Mouse (Mus musculus) gastrocnemius, adult 18-20 months (tissue): ENCODE measurements around the gene Plin3. TPM values are rescaled to one million over a fixed set of nuclear protein-coding genes. Genes with fewer than 3 reads are reported as not detected.
"Not testable (repeated sequence)": the region's sequence is repeated elsewhere in the genome, so short reads cannot be mapped to it uniquely, and the experiment has no call there.

Source experiments
- DNase-seq: peaks from one replicate; pipeline ENCODE4 v3.0.0; 2021; ENCODE audit warnings: low spot score
- total RNA-seq, 2 experiments: library from RNA; stranded (reverse); gene quantifications; 2 replicates each; pipeline ENCODE4 v1.2.3; 2021

The Plin3 gene
- total RNA-seq, 2 experiments from 2014 or later: 32.4 to 50.3 TPM

DNA sequence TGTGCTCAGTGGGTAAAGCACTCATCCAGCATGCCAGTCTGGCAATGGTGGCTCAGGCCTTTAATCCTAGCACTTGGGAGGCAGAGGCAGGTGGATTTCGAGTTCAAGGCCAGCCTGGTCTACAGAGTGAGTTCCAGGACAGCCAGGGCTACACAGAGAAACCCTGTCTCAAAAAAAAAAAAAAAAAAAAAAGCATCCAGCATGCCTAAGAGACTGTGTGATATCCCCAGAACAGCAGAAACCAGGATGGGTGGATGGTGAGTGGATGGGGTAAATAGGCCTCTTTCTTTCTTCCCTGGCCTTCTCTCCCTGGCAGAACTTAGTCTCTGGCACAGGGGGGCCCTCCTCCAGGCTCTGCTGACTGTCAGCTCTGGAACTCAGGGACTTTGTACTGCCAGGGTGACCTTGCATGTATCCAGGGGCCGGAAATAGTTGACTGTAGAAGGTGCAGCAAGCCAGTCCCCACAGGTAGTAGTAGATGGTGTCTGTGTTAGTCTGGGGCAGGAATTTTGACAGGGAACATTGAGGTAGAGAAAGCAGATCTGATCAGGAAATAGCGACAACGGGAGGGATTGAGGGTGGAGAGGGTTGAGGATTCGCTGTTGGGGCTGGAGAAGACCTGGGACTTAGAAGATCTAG is 16.7 kb downstream of the Plin3 start:
- peak; percentile 58 for DNase-seq

DNA sequence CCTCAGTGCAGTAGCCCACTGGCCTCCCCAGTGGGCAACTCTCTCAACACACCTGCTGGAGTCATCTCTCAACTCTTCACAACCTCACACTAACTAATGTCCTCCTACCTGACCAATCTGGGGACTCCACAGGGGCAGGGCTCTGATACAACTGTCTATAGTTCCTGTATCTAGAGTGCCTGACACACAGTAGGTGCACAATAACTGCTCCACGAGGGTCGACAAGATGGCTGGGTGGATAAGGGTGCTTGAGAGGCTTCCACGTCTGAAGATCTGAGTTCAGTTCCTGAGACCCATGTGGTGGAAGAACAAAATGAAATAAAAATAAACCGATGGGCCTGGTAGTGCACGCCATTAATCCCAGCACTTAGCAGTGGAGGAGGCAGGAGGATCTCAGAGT is 18.7 kb downstream of the Plin3 start:
- no peak for DNase-seq

DNA sequence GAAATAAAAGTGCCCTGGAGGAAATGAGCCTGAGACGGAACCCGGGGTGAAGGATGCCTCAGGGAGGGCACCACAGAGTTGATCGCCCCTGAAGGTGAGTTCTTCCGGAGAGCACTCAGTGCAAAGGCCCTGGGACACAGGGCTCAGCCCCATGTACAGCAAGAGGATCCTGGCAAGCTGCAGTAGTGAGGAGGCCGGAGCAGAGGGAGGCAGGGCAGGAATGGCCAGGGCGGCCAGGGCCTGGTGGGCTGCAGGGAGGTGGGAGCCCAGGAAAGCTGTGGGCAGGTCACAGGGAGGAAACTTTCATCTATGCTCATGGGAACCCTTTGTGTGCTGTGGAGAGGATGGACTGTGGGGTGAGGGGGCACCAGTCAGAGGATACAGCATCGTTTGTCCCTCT is 19.2 kb downstream of the Plin3 start:
- no peak for DNase-seq

DNA sequence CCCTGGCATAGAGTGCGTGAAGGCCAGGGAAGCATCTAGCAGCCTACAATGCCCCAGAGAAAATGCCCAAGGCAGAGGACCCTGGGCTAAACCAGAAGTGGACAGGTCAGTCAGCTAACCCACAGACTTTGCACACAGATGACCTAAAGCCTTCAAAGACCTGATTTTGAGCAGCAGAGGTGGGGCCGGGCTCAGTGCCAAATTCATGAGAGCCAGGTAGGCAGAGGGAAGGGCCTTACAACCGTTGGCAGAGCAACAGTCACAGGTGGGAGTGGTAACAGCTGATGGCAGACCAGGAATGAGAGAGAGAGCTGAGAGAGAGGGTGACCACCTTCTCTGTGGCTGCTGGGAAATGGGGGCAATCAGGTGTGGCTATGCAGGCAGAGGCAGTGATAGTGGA is 20.0 kb downstream of the Plin3 start:
- DNase-seq: no peak

DNA sequence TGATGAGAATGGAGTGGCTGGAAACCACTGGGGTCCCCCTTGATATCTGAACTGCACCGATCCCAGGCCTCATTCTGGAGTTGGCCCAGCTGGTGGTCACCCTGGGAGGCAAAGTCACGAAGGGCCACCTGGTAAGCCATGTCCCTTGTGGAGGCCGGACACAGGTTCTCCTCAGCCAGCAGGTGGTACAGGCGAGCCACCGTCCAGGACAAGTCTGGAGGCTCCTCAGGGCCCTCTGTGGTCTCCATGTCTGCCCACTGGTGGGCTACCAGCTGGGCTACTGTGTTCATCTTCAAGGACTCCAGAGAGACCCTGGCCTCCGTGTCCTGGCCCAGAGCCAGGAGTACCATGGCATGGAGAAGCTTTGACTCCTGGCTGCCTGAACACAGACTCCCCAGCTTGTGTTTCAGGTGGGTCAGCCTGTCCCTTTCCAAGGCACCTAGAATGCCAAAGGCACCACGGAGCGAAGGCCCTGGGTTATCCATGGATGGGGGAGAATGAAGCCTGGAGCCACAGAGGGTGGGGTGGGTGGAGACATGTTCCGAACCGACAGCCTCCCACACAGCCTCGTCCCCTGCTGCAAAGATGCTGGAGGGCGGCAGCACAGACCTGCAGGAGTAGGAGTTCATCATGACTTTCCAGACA is 20.9 kb downstream of the Plin3 start:
- DNase-seq: no peak

DNA sequence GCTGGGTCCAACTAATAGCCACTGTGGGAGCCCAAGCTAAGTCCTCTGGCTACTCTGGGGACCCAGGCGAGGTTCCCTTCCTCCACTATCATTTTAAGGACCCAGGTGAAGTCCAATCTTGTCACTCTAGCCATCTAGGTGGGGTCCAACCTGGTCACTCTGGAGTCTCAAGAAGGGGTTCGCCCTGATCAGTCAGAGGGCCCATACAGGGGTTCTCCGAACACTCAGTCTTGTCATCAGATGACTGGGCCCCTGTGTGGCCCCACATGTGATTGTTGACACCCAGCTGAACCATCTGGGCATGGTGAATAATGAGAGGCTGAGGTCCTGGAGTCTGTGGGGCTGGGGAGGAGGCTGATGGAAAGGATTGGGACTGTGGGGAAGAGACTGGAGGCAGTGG is 22.9 kb downstream of the Plin3 start:
- DNase-seq: peak; percentile 12

DNA sequence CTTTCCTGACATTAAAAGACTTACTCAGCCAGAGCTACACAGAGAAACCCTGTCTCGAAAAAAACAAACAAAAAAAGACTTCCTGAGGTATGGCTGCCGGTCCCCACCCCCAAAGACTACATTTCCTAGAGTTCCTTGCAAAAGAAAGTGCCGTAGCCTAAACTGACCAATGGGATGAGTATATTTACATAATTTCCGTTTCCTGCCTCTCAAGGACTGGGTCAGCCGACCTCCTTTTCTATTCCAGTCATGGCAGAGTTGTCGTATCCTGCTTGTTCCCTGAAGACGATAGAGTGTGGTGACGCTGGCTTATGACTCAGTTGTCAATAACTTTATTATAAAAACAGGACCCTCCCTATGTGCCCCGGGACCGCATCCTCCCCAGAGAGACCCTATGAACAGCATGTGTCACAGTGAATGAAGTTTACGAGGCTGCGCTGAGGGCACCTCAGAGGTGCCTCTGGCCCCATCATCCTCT is 23.5 kb downstream of the Plin3 start:
- DNase-seq: peak; percentile 78

DNA sequence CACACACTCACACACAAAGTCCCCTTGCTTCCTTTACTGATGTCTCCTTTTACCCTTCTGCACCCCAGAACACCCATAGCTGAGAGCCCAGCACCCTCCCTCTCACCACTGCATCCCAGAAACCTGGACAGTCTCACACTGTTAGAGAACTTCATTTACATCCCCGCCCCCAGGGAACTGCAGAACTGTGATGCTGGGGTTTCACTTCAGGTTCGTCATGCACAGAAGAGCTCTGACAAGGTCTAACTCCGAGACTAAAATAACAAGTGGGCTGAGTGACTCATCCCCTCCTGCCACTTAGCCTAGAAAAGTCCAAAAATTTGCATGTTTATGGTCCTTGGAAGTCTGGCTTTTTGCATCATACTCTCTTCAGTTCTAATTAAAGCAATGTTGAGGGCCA is 26.4 kb downstream of the Plin3 start:
- peak; percentile 13 for DNase-seq

DNA sequence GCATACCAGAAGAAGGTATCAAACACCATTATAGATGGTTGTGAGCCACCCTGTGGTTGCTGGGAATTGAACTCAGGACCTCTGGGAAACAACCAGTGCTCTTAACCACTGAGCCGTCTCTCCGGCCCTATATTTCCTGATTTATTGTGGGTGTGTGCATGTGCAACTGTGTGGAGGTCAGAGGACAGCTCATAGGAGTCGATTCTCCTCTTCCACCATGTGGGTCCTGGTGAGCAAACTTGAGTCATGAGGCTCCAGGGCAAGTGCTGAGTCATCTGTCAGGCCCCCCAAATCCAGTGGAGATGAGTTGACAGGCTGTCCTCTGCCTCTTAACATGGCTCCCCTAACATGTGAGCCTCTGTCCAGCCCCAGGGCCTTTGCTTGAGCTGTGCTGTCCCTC is 26.8 kb downstream of the Plin3 start:
- no peak for DNase-seq

DNA sequence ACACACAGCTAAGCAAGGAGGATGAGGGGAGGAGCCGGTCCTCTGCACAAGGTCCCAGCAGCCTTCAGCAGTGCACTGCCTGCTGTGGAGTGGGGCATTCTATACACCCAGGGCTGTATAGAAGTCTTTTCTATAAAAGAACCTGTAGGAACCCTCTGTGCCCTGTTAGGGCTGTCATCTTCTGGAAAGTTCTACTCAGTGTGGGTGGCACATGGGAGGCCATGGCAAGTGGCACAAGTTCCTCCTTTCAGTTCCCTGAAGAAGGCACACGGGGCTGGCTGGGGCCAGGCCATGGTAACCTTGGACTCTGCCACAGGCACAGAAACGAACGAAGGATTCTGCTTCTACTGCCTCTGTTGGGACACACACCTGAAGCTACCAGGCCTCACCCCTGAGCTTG is 27.7 kb downstream of the Plin3 start:
- no peak for DNase-seq

DNA sequence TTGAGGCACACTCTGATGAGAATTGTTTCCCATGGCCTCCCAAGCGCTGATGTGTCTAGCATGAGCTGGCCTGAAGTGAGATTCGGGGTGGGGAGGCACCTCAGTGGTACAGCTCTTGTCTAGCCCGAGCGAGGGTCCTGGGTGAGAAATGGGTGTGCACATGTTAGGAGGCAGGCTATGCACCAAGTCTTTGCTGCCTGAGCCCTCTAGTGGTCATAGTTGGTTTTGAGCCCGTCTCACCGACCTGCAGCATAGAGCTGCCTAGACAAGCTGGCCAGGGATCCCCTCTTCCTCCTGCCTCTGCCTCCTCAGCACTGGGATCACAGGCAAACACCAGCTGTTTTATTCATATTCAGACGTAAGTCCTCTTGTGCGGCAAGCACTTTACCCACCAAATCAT is 28.7 kb downstream of the Plin3 start:
- peak; percentile 89 for DNase-seq

DNA sequence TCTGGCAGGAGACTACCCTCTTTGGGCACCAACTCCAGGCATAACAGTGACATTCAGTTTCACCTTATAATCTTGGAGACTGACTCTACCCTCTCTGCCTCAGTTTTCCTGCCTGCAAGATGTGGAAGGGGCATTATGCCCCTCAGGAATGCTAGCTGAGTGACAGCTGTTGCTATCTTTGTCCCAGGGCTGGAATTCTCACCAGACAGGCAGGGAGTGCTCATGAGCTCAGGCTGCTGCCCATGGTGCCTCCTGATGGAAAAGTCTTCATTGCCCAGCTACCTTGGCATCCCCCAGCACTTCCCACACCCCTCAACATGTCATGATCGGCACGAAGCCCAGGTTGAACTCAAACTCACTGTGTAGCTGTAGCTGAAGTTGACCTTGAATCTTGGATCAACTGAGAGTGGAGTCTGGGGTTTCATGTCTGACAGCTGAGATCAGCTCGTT is 30.0 kb downstream of the Plin3 start:
- peak; percentile 90 for DNase-seq

DNA sequence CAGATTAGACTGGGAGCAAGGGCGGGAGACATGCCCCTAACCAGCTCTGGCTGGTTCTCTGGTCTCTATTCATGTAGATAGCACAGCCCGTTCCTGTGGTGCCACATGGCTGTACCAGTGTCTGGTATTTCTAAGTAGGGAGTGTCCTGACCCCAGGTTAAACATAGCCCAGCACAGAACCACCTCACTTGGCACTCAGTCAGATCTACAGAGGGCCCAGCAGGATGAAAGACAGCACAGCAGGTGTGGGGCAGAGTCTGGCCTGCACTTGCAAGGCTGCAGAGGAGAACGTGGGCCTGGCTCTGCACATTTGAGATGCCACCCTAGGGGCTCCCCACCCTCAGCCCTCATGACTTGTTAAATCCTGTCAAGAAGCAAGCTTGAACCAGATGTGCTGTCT is 31.5 kb downstream of the Plin3 start:
- DNase-seq: peak; percentile 86

DNA sequence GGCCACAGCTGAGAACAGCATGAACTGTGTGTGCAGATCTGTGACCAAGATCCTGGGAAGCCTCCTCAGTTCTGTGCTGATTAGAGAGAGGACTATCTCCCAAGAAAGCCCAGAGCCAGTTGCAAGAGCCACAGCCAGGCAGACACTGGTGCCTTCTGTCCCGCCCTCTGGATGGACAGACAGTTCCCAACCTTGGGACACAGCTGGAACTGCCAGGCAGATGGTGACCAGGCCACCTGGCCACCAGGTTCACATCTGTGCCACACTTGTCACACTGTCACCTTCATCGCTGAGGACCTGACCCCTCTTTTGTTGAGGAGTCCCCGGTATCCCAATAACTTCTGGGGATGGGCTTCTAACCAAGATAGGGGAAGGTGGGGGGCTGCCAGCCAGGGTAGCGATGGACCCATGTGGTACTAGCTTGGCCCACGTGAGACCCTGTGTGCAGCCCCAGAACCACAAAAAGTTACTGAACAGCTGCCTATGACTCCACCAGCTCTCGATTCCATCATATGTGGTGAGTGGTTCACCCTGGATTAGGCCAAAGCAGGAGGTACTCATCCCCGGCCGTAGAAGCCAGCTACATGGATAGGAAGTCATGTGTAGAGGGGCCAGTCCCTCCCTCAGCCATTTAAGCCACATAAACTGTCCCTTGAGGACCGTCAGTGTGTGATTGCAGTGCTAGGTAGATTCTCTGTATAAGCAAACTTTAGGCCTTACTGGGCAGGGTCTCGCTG is 33.2 kb downstream of the Plin3 start:
- peak; percentile 31 for DNase-seq

DNA sequence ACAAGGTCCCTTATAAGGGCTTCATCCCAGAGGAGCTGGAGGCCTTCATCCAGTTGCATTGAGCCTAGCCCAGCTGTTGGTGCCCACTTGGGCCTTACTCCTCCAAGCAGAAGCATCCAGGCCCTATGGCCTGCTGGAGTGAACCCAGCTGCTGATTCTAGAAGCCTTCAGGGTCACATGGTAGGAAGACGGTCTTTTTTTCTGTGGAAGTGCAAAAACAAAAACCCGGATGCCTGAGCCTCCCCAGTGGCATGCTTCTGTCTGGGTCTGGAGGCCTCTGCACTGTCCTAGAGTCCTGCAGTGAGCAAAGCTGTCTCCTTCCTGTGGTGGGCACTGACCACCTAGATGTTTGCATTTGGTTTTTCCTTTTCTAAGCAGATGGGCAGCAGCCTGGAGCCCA is 33.9 kb downstream of the Plin3 start:
- DNase-seq: not testable (repeated sequence)

DNA sequence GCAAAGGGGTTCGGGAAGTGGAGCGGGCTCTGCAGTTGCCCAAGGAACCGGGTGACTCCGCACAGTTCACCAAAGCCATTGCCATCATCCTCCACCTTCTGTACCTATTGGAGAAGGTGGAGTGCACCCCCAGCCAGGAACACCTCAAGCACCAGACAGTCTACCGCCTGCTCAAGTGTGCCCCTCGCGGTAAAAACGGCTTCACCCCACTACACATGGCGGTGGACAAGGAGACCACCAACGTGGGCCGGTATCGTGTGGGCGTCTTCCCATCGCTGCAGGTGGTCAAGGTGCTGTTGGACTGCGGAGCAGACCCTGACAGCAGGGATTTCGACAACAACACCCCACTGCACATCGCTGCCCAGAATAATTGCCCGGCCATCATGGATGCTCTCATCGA is 34.4 kb downstream of the Plin3 start:
- not testable (repeated sequence) for DNase-seq

DNA sequence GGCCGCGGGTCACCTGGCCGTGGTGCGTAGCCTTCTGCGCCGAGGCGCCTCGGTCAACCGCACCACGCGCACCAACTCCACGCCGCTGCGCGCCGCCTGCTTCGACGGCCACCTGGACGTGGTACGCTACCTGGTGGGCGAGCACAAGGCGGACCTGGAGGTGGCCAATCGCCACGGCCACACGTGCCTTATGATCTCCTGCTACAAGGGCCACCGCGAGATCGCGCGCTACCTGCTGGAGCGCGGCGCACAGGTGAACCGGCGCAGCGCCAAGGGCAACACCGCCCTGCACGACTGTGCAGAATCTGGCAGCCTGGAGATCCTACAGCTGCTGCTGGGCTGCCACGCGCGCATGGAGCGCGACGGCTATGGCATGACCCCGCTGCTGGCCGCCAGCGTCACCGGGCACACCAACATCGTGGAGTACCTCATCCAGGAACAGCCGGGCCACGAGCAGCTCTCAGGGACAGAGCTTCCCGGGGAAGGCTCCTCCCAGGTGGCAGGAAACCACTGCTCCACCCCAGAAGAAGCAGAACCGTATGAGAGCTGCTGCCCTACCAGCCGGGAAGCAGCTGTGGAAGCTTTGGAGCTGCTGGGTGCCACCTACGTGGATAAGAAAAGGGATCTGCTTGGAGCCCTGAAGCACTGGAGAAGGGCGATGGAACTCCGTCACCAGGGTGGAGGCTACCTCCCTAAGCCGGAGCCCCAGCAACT is 35.3 kb downstream of the Plin3 start:
- DNase-seq: peak; percentile 47

DNA sequence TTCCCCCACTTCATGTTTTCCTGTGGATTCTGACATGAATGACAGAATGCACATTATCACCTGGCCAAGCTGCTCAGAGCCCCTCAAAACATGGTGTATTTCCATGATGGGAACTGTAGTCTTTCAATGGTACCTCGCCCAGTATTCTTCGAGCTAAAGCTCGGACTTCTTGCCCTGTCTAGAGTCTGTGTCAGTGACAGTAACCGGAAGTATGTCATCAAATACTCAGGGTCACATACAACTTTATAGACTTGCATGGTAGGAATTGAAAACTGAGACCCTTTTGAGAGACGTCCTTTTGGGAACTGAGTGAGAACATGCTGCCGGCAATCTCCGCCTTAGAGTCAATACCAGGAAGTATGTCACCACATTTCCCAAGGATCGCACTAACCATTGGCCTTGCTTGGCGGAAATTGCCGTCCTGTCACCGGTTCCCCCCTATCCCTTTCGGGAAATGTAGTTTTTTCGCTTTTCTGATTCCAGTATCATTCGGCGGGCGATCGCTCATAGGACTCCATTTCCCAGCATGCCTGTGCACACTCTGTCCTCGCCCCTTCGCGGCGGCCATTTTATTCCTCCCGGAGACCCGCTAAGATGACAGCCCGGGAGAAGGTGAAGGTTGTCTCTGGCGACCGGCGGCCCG is 36.3 kb downstream of the Plin3 start, which contains the start of gene Fem1a:
TSS of gene Fem1a (plus strand) at position 572 of the 643 bp plus-strand sequence.
- peak; percentile 97 for DNase-seq

DNA sequence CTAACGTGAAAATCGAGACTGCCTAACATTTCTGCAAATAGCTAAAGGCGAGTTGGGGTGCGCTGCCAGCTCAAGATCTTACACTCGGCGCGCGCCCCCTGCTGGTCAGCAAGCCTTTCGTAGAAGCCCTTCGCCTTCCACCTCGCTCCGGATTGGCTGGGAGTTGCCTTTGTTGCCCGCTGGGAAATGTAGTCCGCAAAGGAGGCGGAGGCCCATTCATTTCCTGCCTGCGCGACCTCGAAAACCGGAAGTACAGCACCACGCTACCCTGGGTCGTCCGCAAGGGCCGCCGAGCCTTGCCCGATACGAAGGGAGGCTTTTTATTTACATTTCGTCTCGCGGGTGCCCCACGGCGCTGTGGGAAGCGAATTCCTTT is 36.8 kb downstream of the Plin3 start:
- peak; percentile 99 for DNase-seq

DNA sequence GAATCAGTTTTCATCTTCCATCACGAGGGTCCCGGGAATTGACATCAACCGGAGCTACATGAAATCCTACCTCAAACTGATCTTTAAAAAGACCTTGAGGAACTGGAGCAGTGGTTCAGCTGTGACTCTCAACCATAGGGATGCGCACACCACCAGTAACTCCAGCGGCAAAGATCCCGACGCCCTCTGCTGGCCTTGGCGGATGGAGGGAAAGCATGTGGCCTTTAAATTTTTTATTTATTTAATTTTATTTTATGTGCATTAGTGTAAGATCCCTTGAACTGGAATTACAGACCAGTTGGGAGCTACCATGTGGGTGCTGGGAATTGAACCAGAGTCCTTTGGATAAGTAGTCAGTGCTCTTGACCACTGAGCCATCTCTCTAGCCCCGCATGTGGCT is 37.2 kb downstream of the Plin3 start:
- DNase-seq: peak; percentile 16

DNA sequence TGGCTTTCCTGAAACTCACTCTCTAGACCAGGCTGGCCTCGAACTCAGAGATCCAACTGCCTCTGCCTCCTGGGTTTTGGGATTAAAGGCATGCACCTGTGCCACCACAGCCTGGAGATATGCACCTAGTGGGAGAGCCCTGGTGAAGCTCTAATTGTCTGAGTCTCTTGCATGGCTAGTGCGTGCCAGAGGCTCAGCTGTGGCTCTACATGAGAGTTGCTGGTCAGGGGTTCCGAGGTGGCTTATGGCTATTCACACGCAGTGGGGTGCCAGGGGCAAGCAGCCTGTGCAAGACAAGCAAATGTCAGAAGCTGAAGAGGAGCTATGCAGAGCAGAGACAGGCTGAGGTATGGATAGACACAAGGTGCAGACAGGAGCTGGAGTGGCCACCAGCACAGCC is 38.0 kb downstream of the Plin3 start:
- DNase-seq: no peak
